Mouse (Mus musculus): ENCODE results near the gene Acot7.

Acot7 gene

DNA sequence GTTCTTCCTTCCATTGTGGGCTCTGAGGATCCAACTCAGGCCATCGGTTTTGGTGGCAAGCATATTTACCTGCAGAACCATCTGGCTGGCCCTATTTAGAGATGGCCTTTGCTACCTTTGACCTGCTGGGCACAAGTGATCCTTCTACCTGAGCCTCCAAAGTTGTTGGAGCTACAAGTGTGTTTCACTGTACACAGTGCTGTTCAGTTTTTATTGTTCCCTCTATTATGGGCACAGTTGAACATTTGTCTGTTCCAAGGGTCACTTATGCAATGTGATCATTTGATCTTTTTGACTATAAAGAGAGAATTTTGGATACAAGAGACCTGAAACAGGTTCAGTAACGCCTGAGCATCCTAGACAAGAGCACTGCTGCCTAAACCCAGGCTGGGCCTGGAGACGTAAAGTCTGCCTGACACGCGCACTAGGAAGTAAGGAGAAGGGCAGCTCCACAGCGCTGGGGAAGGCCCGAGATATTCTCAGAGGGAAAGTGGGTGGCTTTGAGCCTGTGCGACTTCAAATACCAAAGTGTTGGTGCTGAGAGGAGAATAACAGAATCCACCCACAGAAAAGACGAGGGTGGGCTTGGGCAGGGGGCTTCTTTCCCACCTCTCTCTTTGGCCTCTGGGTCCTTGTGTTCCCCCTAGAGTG is 65.4 kb downstream of the Acot7 start:
- no peak for DNase-seq (ENCODE audit: low spot score in 2 of 2)

DNA sequence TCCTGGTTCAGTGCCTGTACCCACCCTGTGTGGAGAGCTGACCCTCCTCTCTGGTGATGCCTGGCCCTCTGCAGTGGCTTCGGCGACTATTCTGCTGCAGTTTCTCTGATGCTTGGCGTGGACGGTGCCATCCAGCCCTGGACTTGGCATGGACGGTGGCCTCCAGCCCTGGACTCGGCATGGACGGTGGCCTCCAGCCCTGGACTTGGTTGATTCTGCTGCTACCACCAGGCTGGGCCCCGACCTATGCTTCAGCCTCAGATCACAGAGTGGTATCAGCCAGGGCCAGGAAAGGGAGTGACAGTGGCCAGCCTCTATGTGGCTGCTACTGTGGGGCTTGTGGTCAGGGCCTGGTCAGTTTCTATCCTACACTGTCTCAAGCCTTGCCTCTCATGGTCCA is 66.0 kb downstream of the Acot7 start:
- DNase-seq (ENCODE audit: low spot score in 2 of 2), result no peak

DNA sequence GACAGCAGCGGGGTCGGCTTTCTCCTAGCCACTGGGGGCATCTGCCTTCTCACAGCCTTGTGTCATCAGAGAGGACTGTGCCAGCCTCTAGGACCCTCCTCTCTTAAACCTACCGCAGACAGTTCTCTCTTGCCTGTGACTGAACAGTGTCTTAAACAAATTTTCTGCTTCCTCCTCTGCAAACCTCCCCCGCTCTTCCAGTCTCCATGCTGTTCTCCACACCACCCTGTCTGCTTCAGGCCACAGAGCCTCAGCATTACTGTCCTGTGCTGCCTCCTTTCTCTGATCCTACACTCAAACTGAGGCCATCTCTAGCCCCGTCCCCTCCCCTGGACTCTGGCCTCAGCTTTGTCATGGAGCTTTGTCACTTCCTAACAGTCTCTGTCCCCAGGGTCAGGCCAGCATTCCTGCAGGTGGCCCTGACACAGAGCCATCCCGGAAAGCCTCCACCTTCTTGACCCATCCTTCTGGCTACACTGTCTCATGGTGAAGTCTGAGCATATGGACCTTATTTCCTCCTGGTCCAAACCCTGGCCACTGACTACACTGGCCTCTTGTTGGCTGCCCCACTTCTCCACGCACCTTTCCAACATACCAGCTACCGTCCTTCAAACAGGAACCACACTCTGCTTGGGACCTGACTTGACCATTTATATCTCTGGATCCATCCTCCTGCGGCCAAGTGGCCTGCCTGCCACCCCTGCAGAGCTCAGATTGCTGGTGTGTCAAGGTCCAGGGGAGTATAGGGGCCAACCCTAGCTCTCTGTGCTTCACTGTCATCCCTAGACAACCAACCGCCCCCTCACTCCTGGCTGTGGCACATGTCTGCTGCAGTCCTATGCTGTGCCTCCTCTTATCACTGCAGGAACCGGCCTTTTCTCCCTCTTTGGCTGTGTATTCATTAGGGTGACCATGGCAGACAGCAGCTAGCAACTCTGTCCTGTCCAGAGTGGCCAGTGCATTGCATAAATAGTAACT is 66.9 kb downstream of the Acot7 start:
- no peak for DNase-seq (ENCODE audit: low spot score in 2 of 2)

DNA sequence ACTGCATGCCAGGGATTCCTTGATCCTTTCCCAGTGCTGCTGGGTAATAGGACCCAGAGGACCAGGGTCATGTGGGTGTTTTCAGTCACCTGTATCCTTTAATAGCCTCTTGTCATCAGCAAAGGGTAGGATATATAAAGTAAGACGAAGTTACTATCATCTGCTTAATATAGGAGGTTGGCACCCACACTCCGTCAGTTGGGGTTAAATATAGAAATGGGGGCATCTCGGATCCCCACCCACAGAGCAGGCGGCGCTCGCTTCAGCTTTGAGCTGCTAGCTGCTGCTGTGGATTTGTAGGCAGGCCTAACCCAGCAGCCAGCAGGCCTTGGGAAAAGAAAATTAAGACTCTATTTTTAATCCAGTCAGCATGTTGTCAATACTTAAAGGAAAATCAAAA is 68.1 kb downstream of the Acot7 start:
- DNase-seq (ENCODE audit: low spot score in 2 of 2), result no peak

DNA sequence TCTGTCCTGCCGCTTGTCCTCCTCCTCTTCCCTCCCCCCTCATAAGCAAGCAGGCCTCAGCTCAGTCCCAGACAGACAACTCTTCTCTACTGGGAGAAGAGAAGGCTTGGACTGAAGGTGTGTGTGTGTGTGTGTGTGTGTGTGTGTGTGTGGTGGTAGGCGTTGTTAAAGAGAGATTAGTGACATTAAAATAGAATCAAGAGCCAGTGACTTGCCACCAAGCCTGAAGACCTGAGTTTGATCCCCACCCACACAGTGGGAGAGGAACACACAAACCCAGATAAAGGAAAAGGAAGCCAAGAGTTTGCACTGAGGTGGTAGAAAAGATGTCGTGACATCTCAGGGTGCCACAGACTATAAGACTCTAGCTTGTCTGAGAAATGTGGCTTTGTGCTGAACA is 69.3 kb downstream of the Acot7 start:
- DNase-seq (ENCODE audit: low spot score in 2 of 2), result no peak

DNA sequence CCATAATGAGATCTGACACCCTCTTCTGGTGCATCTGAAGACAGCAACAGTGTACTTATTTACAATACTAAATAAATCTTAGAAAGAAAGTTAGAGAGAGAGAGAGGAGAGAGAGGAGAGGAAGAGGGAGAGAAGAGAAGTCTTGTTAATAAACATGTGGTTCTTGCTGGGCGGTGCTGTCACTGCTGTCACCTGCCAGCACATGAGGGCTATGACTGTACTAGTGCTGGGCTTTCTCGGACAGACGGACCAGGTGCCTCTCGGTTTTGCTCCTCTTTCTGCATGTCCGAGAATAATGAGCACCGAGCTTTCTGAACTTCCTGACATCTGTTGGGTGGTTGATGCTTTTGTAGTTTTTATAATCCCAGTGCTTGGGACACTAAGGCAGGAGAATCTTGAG is 72.7 kb downstream of the Acot7 start:
- DNase-seq (ENCODE audit: low spot score in 2 of 2), result no peak

DNA sequence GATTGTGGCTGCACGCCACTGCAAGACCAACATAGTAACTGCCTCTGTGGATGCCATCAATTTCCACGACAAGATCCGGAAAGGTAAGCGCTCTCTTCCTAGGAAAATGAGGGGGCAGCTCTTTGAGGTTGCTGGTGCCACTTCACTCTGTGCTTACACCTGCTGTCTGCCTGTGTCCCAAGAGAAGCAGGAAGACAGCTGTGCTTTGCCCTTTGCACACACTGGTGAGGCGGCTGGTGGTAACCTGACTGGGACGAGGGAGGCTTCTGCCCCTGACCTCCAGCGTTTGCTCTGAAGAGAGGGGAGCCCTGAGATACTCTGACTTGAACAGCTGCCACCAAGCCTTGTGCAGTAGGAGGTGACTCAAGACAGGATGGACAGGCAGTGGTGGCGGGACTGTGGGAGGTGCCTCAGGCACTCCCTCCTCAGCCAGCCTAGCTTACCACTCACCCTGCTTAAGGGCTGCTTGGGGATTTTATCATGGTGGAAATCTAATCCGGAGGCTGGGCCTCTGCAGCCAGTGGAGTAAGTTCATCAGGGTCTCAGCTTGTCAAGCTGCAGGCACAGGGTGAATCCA is 75.3 kb downstream of the Acot7 start:
- DNase-seq (ENCODE audit: low spot score in 2 of 2), result no peak

DNA sequence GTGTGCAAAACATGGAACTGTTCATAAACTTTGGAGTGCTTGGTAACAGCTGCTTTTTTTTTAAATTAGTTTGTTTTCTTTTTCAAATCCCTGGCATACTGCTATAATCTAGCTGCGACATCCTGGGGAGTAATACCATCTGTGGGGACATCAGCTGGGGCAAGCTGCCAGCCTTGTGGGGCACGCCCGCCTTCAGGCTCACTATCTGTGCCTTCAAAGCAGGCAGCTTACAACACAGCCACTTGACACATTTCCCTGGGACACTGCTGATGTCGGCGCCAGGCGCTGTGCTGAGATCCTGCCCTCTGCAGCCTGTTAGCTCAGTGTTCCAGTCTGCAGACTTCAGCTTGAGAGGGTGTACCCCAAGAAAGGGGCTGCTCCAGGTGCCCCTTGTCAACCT is 79.1 kb downstream of the Acot7 start:
- peak; percentile 78 to 83 for DNase-seq (ENCODE audit: low spot score in 2 of 2)

DNA sequence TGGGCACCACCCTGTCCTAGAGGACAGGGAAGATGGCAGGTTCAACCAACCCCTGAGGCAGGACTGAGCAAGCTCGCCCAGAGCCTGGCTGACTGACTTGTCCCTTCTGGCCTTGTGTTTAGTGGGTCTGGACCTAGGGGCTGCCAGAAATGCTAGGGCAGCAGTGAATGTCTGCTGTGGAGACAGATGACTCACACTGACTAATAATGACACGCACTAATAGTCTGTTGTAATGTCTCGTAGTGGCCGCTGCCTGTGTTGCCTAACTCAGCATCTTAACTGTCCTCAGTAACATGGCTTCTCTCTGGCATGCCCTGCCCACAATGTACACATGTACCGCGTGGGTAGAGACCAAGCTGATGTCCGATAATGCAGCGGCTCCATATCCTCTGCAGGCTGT is 82.5 kb downstream of the Acot7 start:
- DNase-seq (ENCODE audit: low spot score in 2 of 2), result no peak

DNA sequence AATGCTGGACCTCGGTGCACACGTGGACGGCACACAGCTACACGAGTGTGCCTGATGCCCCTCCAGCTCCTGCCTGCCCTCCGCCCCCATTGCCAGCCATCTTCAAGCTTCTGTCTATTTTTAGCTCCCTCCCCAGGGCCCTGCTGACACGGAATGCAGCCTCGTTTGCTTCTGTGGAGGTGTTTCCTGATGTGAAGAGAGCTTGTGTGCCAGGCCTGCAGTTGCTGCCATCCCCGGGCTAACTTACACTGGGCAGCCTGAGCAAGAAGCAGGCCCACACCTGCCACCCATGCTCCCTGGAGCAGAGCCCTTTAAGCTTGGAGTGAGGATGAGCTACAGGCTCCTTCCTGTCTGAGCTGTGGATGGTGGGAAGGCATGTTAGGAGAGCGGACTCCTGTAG is 84.3 kb downstream of the Acot7 start:
- DNase-seq (ENCODE audit: low spot score in 2 of 2), result no peak

DNA sequence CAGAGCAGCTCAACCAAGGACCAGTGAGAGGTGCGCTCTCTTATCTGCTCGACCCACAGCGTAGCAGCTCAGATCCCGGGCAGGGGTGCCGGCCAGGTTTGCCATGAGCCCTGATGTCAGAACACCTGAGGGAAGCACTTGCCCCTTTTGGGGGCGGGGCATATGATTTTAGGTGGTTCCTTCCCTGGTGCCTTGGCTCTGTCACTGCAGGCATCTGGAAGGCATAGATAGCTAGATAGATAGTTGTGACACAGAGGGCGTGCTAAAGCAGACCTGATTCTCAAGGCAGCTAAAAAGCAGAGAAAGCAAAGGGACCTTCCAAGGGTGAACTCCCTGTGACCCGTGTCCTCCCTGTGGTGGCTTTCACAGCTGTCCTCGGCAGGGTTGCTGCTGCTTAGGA is 85.2 kb downstream of the Acot7 start:
- DNase-seq (ENCODE audit: low spot score in 2 of 2), result no peak

DNA sequence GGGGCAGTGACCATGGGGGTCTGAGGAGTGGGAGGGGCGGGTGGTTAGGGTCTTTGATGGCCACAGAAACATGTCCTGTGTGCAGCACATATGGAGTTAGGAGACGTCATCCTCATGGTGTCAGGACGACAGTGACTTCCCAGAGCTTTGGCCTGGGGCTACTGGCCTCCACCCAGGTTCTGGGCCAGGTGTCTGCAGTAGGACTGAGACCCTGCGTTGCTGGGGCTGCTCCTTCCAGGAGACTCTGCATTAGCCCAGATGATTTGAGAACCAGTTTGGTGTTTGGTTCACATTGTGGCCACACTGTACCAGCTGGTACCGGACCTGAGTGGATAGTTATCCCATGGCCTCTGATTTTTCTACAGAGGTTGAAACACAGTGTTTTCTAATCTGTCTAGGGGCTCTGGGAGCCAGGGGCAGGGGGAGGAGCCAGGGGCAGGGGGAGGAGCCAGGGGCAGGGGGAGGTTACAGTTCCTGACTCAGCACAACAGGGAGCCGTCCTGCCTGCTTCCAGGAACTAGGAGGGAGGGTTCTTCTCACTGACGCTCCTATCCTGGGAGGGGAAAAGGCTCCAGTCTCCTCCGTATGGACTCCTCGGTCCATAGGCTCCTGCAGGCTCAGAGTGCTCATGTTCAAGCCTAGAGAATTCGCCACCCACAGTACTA is 85.7 kb downstream of the Acot7 start:
- DNase-seq (ENCODE audit: low spot score in 2 of 2), result no peak

DNA sequence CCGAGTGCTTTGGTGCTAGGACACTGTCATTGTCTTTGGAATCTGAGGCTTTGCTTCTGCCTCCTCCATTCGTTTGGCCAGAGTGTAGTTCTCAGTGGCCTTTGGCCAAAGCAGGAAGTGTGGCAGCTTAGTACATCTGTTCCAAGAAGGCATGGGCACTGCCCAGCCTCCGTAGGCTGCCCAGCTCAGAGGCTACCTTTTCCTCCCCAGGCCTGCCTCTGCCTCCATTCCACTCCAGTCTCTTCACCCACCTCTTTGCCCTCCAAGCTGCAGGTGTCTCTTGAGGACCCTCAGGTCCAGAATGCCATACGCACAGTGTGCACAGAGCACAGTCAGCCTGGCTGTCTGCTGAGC is 86.2 kb downstream of the Acot7 start:
- DNase-seq (ENCODE audit: low spot score in 2 of 2), result no peak

DNA sequence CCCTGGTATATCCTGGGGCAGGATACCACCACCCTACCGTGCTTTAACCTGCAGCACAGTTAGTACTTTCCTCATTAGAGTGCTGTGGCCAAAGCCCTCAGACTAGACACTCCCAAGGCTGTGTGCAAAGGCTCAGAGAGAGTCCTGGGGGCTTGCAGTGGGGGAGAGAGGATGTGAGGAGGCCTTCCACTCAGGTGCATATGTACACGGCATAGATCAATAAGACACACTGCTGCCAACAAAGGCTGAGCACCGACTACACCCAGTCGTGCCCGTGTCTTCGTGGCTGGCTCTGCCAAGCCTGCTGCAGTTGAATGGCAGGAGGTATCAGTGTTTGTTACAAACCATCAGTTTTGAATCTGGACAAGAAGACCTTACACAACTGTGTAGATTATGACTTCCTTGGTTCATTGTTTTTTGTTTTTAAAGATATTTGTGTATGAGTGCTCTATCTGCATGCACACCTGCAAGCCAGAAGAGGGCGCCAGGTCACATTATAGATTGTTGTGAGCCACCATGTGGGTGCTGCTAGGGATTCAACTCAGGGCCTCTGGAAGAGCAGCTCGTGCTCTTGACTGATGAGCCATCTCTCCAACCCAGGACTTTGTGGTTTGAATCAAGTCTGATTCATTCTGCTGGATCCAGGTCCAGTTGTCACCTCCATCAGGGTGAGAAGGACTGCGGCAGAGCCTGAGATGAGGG is 87.1 kb downstream of the Acot7 start:
- no peak for DNase-seq (ENCODE audit: low spot score in 2 of 2)

DNA sequence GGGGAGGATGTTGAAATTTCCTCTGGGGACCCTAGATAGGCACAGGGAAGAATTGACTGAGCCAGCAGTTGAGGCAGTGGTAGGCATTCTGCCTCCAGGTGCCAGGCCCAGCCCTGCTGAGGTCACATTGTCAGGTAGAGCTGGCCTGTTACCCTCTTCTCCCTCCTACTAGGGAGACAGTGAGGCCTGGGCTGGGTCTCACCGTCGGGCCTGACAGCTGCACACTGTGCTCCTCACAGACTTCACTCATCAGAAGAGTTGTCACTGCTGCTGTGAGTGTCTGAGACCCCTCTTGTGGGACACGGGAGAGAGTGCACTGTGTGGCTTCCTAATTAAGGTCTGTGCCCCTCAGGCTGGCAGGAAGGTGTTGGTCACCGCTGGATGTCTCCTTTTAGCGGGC is 87.9 kb downstream of the Acot7 start:
- DNase-seq (ENCODE audit: low spot score in 2 of 2), result no peak

DNA sequence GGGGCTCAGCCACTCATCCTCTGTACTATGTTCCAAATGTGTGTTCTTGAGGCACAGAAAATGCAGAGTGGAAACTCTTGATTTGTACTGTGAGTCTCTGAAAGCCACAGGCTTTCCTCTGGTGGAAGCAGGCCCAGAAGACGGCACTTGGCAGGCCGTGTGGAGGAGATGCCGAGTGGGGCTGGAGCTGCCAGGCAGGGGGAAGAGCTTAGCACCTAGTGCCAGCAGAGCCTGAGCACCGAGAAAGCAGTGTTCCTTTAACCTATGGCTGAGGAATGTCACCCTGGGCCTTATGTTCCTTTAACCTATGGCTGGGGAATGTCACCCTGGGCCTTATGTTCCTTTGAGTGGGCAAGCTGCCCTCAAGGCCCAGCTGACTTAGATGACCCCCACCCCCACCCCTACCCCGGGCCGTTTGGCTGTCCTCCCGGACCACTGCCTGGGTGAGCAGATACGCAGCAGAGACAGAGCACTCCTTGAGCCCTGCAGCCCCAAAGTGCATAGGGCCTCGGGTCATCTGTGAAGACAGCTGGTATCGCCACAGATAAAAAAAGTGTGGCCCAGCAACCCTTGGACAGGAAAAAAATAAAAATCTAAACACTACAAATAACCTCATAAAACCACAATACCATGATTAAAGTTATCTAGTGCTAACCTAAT is 88.4 kb downstream of the Acot7 start:
- no peak for DNase-seq (ENCODE audit: low spot score in 2 of 2)

DNA sequence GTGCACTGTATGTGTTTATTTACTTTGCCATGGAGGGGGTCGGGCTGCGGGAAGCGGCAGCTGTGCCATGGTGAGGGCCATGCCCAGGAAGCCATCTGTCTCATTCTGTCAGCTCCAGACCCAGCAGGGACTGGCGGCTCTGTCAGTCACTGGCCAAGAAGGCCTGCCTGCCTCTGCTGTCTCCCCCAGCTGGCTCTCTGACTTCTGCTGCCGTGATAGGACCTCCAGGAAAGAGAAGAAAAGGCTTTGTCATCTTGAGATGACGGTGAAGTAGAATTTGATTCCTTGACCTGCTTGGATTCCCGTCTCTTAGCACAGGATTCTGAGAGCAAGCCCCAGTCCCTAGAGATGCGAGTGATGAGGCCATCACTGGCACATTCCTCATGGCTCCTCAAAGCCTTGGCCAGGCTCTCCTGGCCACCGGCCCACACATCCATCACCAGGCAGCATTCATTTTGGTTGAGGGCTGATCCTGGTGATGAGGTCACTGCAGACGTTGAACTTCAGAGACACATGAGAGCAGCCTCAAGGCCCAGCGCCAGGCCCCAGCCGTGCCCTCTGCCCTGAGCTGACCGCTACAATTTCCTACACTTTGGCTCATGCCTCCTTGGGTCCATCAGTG is 89.9 kb downstream of the Acot7 start:
- DNase-seq (ENCODE audit: low spot score in 2 of 2), result no peak

DNA sequence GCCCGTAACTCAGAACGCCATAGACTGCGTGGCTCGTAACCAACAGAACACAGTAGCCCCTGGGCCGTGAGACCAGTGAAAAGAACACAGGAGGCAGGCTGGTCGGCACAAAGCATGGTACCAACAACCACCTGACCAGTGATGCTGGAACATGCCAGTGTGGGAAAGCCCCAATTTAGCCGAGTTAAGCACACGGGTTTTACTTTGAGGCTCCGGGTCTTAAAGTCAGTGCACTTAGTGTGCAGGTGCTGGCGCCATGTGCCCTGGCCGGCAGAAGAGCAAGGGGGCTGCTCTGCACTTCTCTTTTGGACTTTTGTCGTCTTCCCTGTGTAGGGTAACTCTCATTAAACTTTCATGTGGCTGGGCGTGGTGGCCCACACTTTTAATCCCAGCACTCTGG is 92.0 kb downstream of the Acot7 start:
- DNase-seq (ENCODE audit: low spot score in 2 of 2), result no peak

DNA sequence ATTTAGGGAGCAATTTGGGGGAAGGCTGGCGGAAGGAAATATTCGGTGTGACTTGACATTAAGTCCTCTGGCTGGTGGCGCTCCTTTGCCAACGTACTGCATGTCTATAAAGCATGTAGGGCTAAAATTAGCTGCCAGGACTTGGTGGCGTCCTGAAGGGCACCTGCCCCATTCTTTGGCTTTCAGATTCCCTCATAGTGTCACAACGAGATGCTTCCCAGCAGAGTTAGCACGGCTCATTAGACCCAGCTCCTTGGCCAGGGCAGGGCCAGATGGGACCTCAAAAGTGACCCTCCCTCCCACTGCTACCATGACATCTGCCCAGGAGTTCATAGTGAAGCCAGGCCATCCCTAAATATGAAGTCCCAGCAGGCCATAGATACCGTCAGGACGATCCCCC is 92.7 kb downstream of the Acot7 start:
- DNase-seq (ENCODE audit: low spot score in 2 of 2), result no peak

DNA sequence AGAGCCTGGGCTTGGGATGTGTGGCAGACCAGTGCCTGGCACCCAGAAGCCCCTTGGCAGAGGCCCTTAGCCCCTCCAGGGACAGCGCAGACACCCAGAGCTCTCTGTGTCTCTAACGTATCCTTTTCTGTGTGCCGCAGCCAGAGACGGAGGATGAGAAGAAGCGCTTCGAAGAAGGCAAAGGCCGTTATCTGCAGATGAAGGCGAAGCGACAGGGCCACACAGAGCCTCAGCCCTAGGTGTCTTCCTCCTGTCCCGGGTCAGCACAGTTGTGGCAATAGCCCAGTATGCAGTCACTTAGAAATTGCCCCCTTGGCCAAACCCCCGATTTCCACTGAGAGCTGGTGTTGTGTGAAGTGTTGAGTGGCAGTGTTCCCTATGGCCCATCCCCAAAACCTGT is 93.4 kb downstream of the Acot7 start:
- no peak for DNase-seq (ENCODE audit: low spot score in 2 of 2)

DNA sequence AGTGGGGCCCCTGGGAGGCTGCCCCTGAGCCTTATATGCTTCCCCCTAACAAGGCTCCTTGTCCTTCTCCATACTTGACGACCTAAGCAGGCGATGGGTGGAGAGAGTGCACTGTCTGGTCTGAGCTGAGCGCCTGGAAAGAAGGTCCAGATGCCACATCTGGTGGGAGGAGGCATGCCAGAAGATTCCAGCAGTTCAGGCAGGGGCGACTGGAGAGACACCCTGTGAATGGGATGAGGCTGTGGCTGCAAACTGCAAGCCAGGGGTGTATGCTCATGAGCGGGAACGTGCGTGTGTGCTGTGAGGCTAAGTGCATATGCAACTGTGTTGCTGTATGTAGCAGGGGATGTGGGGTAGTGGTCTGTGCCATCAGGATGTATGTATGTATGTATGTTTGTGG is 94.1 kb downstream of the Acot7 start:
- DNase-seq (ENCODE audit: low spot score in 2 of 2), result no peak
